Mouse (Mus musculus) mouse trophoblast stem cell (cell line): ENCODE measurements at regions not wholly inside any gene's neighbourhood (a gene's known extent, or its start where the extent isn't known, plus 50 kb on each side); places are given as distances from the start of the nearest gene placed in this dataset.

Source experiments
- in situ Hi-C, 2 experiments: fragments of 300-500 bp; cut with MseI, MboI; formaldehyde crosslinking; loops; 2 replicates in 1 of 2; 3 replicates in 1 of 2; pipeline ENCODE4 v1.15.1; 2025

GRCm38 (mm10) chr13:117334125-117334524 lies 113.2 kb upstream of the Gm17509 start:
- in situ Hi-C loops, result loop anchor here in 1 of 2 experiments (25.0 kb wide), 1 partner anchor 1028 kb away; no protein-coding TSS in a partner anchor

GRCm38 (mm10) chr13:117334539-117334938 lies 113.7 kb upstream of the Gm17509 start:
- in situ Hi-C loops, result loop anchor here in 1 of 2 experiments (25.0 kb wide), 1 partner anchor 1028 kb away; no protein-coding TSS in a partner anchor

GRCm38 (mm10) chr13:117381086-117381595 lies 160.3 kb upstream of the Gm17509 start:
- in situ Hi-C loops, result no loop called here

GRCm38 (mm10) chr13:117383480-117384137 lies 162.7 kb upstream of the Gm17509 start:
- in situ Hi-C loops, result no loop called here

DNA sequence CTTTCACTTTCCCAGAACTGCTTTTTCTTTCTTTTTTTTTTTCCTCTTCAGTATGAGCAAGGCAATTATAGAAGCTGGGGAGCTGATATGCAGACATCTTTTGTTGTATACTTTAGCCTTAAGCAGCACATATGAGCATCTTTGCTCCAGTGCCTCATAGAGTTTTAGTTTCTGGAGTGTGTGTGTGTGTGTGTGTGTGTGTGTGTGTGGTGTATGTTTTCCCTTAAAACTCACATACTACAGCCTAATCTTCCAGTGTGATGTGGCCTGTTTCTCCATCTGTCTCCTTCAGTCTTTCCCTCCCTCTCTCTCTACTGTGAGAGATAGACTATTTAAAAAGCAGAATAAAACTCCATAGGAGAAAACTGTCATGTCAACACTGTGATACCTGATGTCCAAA lies 169.4 kb upstream of the Gm17509 start:
- in situ Hi-C loops, result no loop called here

DNA sequence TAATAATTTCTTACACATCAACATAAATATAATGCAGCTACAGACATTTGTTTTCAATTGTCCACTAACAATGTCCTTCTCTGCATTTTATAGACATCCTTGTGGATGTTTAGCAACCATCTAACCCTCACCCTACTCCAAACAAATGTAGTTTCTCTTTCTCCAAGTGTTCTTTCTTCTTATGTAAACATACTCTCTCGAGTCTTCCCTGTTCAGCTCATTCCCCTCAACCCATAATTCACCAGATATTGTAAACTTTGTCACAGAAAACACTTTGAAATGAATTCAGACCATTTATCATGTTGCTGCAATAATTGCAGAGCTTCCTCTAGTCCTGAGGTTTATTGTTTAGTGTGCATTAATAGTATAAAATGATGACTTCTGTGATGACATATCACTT lies 172.6 kb upstream of the Gm17509 start:
- in situ Hi-C loops, result no loop called here

DNA sequence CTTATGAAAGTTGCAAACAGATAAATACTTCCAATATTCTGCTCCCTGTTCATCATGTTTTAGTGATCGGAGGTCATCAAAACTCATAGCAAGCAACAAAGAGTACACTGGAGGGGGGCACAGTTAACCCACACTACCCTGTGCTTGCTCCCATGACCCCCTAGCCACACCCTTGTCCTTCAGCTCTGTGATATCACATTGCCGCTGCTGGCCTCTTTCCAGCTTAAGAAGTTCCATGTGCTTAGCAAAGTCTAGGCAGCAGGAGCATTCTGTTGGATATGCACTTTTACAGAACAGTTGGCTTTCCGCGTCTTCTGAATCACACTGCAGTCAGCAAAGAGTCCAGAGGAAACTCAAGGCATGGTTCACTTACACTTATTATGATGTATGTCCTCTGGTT lies 180.4 kb upstream of the Gm17509 start:
- in situ Hi-C loops, result no loop called here

- in situ Hi-C loops, result no loop called here
Observed at GRCm38 (mm10) chr13:117409940-117410339, 189.1 kb upstream of the Gm17509 start.

DNA sequence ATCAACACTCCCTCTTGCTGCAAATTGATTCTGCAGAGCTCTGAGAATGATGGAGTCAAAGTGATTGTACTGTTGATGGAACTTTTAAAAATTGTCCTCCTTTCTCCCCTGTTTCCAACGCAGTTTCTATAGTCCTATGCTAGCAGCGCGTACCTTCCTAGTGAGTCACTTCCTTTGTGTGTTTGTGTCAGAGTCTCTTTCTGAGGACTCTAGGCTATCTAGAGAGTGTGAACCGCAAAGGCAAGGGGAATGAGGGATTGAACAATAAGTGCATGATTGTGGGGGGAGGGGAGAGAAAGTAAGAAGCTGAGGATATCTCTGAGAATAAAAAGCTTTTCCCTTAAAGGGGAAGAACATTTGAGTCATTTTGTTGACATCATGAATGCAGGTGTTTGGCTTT lies 188.5 kb upstream of the Hcn1 start:
- in situ Hi-C loops, result no loop called here

DNA sequence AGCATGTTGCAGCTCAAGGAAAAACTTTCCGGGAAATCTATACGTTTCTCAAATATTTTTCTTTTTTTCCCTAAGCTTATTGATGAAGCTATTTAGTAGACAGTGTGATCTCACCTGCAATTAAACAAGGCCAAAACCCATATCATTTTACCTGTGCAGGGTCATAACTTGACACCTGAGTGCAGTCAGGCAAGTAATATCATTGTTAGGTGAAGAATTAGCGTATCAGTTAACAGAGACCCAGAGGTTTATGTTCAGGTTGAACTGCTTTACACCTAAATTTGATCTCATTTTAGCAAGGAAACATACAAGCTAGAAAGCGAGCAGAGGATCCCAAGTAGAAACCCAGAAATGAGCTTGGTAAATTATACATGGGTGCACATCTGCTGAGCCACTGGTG lies 178.6 kb upstream of the Hcn1 start:
- in situ Hi-C loops, result no loop called here

GRCm38 (mm10) chr13:117425015-117425414 lies 177.1 kb upstream of the Hcn1 start:
- in situ Hi-C loops, result no loop called here

GRCm38 (mm10) chr13:117467407-117467806 lies 134.7 kb upstream of the Hcn1 start:
- in situ Hi-C loops, result no loop called here

GRCm38 (mm10) chr13:117472726-117473125 lies 129.4 kb upstream of the Hcn1 start:
- in situ Hi-C loops, result no loop called here

- in situ Hi-C loops, result no loop called here
Observed at GRCm38 (mm10) chr13:117482624-117483023, 119.5 kb upstream of the Hcn1 start.

- in situ Hi-C loops, result no loop called here
Observed at GRCm38 (mm10) chr13:117508746-117509145, 93.4 kb upstream of the Hcn1 start.

GRCm38 (mm10) chr13:117550108-117550507 lies 52.0 kb upstream of the Hcn1 start:
- in situ Hi-C loops, result no loop called here
